ENCODE assay signal across 8 mouse cellular contexts in the genomic region with DNA sequence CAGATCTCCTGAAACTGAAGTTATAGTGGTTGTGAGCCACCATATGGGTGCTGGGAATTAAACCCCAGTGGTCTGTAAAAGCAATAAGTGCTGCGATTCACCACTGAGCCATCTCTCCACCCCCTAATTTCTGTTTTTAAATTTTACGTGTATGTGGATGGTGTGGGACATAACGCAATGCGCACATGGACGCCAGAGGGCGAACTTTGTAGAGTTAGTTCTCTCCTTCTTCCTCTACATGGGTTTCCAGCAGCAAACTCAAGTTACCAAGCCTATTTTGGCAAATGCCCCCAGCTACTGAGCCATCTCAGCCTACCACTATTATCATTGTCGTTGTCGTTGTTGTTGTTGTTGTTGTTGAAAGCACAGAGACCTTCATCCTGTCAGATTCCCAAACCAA. TPM values are rescaled to one million over a fixed set of nuclear protein-coding genes. Genes with fewer than 3 reads are reported as not detected.
A peak's percentile ranks its signal among the peaks of the same experiment; 100 is the strongest.
DNase-seq lines count a peak whose midpoint lies in the region; ATAC-seq and TF ChIP-seq lines count a peak whose summit lies in the region.
"Had no signal": no experiment of that assay in that cellular context is flagged by ENCODE, and none has a peak within 500 bp of the region (broad histone marks: within the 10 kb centered on the region; RNA-seq: fewer than 3 reads in every experiment).

No protein-coding gene starts in this region.

- no peaks in the 10 kb centered on the region for H3K79me2 ChIP-seq in C2C12 (ENCODE audit: control insufficient read depth, insufficient read depth)
- no peaks in the 10 kb centered on the region for H3K79me2 ChIP-seq in heart, adult 2 months (replicated peaks; ENCODE audit: control insufficient read depth, insufficient read depth, low read length)

- peak; percentile 47 for DNase-seq in 3134 (ENCODE audit: extremely low read depth, insufficient read length, low spot score)
- peak; percentile 52 to 64 for DNase-seq in cerebellum, postnatal 36 days
- DNase-seq in heart, adult 2 months = peak; percentile 74 to 81
- peak; percentile 36 for DNase-seq in kidney, adult 11 months
- DNase-seq in liver, postnatal 0 days = peak; percentile 62

- no peak overlapping the region for H3K4me3 ChIP-seq in C2C12 (ENCODE audit: insufficient read depth, poor library complexity, severe bottlenecking)
- peak overlapping the region; percentile 42 for H3K4me3 ChIP-seq in heart, adult 2 months
- H3K4me3 ChIP-seq in liver, postnatal 0 days (ENCODE audit: low read depth, low read length) = no peak overlapping the region
- peak overlapping the region; percentile 35; the same call in 1 of the 2 replicates for H3K4me3 ChIP-seq in neural tube, embryonic 15.5 days (replicated peaks)

- TF ChIP-seq POLR2A in heart, adult 2 months (IDR thresholded peaks at IDR 0.05; ENCODE audit: insufficient read depth, low read depth, low read length) = no peak

- peak; percentile 41; the same call in 1 of the 2 replicates for TF ChIP-seq EP300 in heart, adult 2 months (IDR thresholded peaks at IDR 0.05; ENCODE audit: insufficient read depth, low read depth, low read length)
- no peak for TF ChIP-seq EP300 in liver, postnatal 0 days (IDR thresholded peaks at IDR 0.05; ENCODE audit: low read depth)

- no peaks in the 10 kb centered on the region for H3K79me3 ChIP-seq in C2C12 (ENCODE audit: low read depth)

- peaks cover 10% of the 10 kb centered on the region for H3K4me1 ChIP-seq in heart, adult 2 months (ENCODE audit: control insufficient read depth, insufficient read depth, low read length)
- H3K4me1 ChIP-seq in liver, postnatal 0 days (ENCODE audit: insufficient read depth) = peaks cover 10% of the 10 kb centered on the region
- H3K4me1 ChIP-seq in neural tube, embryonic 15.5 days = peaks cover 25% of the 10 kb centered on the region

- peak overlapping the region; percentile 97 for H3K27ac ChIP-seq in heart, adult 2 months
- no peak overlapping the region for H3K27ac ChIP-seq in liver, postnatal 0 days (ENCODE audit: low read depth)
- H3K27ac ChIP-seq in neural tube, embryonic 15.5 days (replicated peaks) = peak overlapping the region; percentile 66; the same call in 1 of the 2 replicates
- H3K27ac ChIP-seq: macrophage had no signal

- peak overlapping the region; percentile 20; the same call in 1 of the 2 replicates for H3K9ac ChIP-seq in heart, adult 2 months (ENCODE audit: low read depth, low read length)
- no peak overlapping the region for H3K9ac ChIP-seq in liver, postnatal 0 days (replicated peaks)
- H3K9ac ChIP-seq in neural tube, embryonic 15.5 days (replicated peaks) = no peak overlapping the region

- TF ChIP-seq CTCF in C2C12 (IDR thresholded peaks at IDR 0.05; ENCODE audit: control insufficient read depth, insufficient read depth, insufficient read length) = peak; percentile 22
- peak; percentile 73 for TF ChIP-seq CTCF in heart, adult 2 months (IDR thresholded peaks at IDR 0.05)
- TF ChIP-seq CTCF in liver, postnatal 0 days (IDR thresholded peaks at IDR 0.05; ENCODE audit: low read depth) = peak; percentile 63

- peak overlapping the region; percentile 70 for H3K4me2 ChIP-seq in liver, postnatal 0 days (ENCODE audit: low read depth, low read length)
- H3K4me2 ChIP-seq in neural tube, embryonic 15.5 days = peak overlapping the region; percentile 66

- H3K9me3 ChIP-seq in liver, postnatal 0 days (ENCODE audit: low read length) = no peaks in the 10 kb centered on the region
- no peaks in the 10 kb centered on the region for H3K9me3 ChIP-seq in neural tube, embryonic 15.5 days (replicated peaks)

- no peak overlapping the region for H3ac ChIP-seq in C2C12 (ENCODE audit: control insufficient read depth, insufficient read length, low read depth)

- intact Hi-C loops in heart, adult 2 months (cut with DNase I) = loop anchor here (2.0 to 5.0 kb wide), 2 partner anchors 26 to 185 kb away; no protein-coding TSS in a partner anchor

- H3K36me3 ChIP-seq in C2C12 (ENCODE audit: control insufficient read depth, insufficient read depth) = no peaks in the 10 kb centered on the region
- H3K36me3 ChIP-seq in heart, adult 2 months (ENCODE audit: control insufficient read depth, insufficient read depth, low read length) = no peaks in the 10 kb centered on the region
- no peaks in the 10 kb centered on the region for H3K36me3 ChIP-seq in liver, postnatal 0 days (replicated peaks; ENCODE audit: insufficient read depth, low read length)
- H3K36me3 ChIP-seq in neural tube, embryonic 15.5 days = peaks cover 3% of the 10 kb centered on the region; the same call in 1 of the 2 replicates

- no peaks in the 10 kb centered on the region for H3K27me3 ChIP-seq in C2C12 (ENCODE audit: control insufficient read depth, insufficient read depth, insufficient read length)
- H3K27me3 ChIP-seq in heart, adult 2 months (ENCODE audit: control insufficient read depth, insufficient read depth, low read length) = no peaks in the 10 kb centered on the region
- H3K27me3 ChIP-seq in liver, postnatal 0 days (ENCODE audit: insufficient read depth, low read length) = peaks cover 10% of the 10 kb centered on the region; the same call in 1 of the 2 replicates
- H3K27me3 ChIP-seq in neural tube, embryonic 15.5 days (replicated peaks) = no peaks in the 10 kb centered on the region

- no peak for ATAC-seq in liver, postnatal 0 days
- ATAC-seq in neural tube, embryonic 15.5 days (ENCODE audit: low FRiP score) = peak; percentile 31; the same call in 1 of the 2 replicates

- WGBS in heart, adult 2 months = 4% methylated on average over 8 of the region's 8 CpGs
- 11% methylated on average over 8 of the region's 8 CpGs for WGBS in liver, postnatal 0 days (ENCODE audit: insufficient replicate concordance)
- WGBS in neural tube, embryonic 15.5 days = 14% methylated on average over 8 of the region's 8 CpGs

TF ChIP-seq in C2C12, 6 proteins besides CTCF, POLR2A, EP300 and RAD21:
- no peak for TF ChIP-seq MYOD1 (IDR thresholded peaks at IDR 0.05; ENCODE audit: control insufficient read depth, insufficient read length, low read depth)
- TF ChIP-seq USF1 (IDR thresholded peaks at IDR 0.05; ENCODE audit: low read depth) = no peak
- peak; percentile 11 for TF ChIP-seq CEBPB (IDR thresholded peaks at IDR 0.05; ENCODE audit: low read depth)
- no peak for TF ChIP-seq MYOG (IDR thresholded peaks at IDR 0.05; ENCODE audit: control insufficient read depth, extremely low read depth, insufficient read length)
- TF ChIP-seq FOSL1 (IDR thresholded peaks at IDR 0.05; ENCODE audit: insufficient read depth, low read length, poor library complexity, severe bottlenecking) = no peak
- no peak for TF ChIP-seq MAX (IDR thresholded peaks at IDR 0.05)

RNA-seq across cellular contexts. Expression of gene Hspb1, which starts 10.5 kb away (rescaled TPM):
- 638 TPM for polyA plus RNA-seq in C2C12 (2012; fragmentation: generic; extraction: Trizol)
- total RNA-seq in heart, adult 2 months (2021) = 100 to 1,000 TPM; 434 to 446 TPM
- polyA plus RNA-seq in heart, adult 2 months (2012; rRNA removed) = 427 and 635 TPM in 2 replicates
- polyA plus RNA-seq in liver, postnatal 0 days (2015; fragmentation: Nextera tagmentation; extraction: Ambion mirVana) = 4.5 and 9.1 TPM in 2 replicates
- 36.4 and 38.1 TPM in 2 replicates for polyA plus RNA-seq in neural tube, embryonic 15.5 days (2015; fragmentation: Nextera tagmentation; extraction: Ambion mirVana)

RNA-seq across cellular contexts. Expression of gene Ywhag, which starts 57.2 kb away (rescaled TPM):
- polyA plus RNA-seq in C2C12 (2012; fragmentation: generic; extraction: Trizol) = 227 TPM
- 100 to 1,000 TPM; 275 to 304 TPM for total RNA-seq in heart, adult 2 months (2021)
- polyA plus RNA-seq in heart, adult 2 months (2012; rRNA removed) = 99.0 and 116 TPM in 2 replicates
- 56.7 and 66.8 TPM in 2 replicates for polyA plus RNA-seq in liver, postnatal 0 days (2015; fragmentation: Nextera tagmentation; extraction: Ambion mirVana)
- polyA plus RNA-seq in neural tube, embryonic 15.5 days (2015; fragmentation: Nextera tagmentation; extraction: Ambion mirVana) = 776 and 868 TPM in 2 replicates

Comparison
In these comparisons a context has a peak if more than half of its experiments do, and no peak if none do; other contexts are left out.
1. H3K4me3 ChIP-seq: peak in heart, adult 2 months (single experiment) and neural tube, embryonic 15.5 days (single experiment); none in C2C12 (single experiment) and liver, postnatal 0 days (single experiment).
2. CTCF ChIP-seq: peak in every context shown above with its lines; median percentile 73 in heart, adult 2 months; 63 in liver, postnatal 0 days; 22 in C2C12.
3. RNA of gene Hspb1, which starts 10.5 kb away (polyA plus RNA-seq): 638 TPM in C2C12 (single experiment) and 427 to 635 TPM in heart, adult 2 months; 36.4 to 38.1 TPM in neural tube, embryonic 15.5 days and 4.5 to 9.1 TPM in liver, postnatal 0 days; every median in the first group is over 10 times any median in the second.
4. Peak in every context shown above with its lines, with median percentiles within 50 percentile points of each other: DNase-seq.